Mouse (Mus musculus) kidney, postnatal 10 days (tissue): ENCODE data around the gene Gm42906.

Source experiments
- DNase-seq: peaks from one replicate; pipeline ENCODE4 v3.0.0; 2021; ENCODE audit warnings: mixed read lengths

Gm42906 gene

GRCm38 (mm10) chr5:151142671-151143601 lies 285.0 kb downstream of the Gm42906 start:
- no peak for DNase-seq

GRCm38 (mm10) chr5:151142241-151142640 lies 285.7 kb downstream of the Gm42906 start:
- peak; percentile 70 for DNase-seq

GRCm38 (mm10) chr5:151137901-151138300 lies 290.1 kb downstream of the Gm42906 start:
- DNase-seq: no peak

GRCm38 (mm10) chr5:151137311-151137710 lies 290.7 kb downstream of the Gm42906 start:
- DNase-seq: no peak

GRCm38 (mm10) chr5:151135965-151136364 lies 292.0 kb downstream of the Gm42906 start:
- no peak for DNase-seq

- peak; percentile 65 for DNase-seq
Measured at GRCm38 (mm10) chr5:151135078-151135826, 292.7 kb downstream of the Gm42906 start.

GRCm38 (mm10) chr5:151134202-151134601 lies 293.8 kb downstream of the Gm42906 start:
- DNase-seq: no peak

GRCm38 (mm10) chr5:151133744-151134143 lies 294.2 kb downstream of the Gm42906 start:
- DNase-seq: no peak

GRCm38 (mm10) chr5:151129762-151130161 lies 298.2 kb downstream of the Gm42906 start:
- DNase-seq: no peak

GRCm38 (mm10) chr5:151127298-151127717 lies 300.7 kb downstream of the Gm42906 start:
- DNase-seq: peak; percentile 33

- DNase-seq: no peak
Measured at GRCm38 (mm10) chr5:151126608-151127005, 301.4 kb downstream of the Gm42906 start.

GRCm38 (mm10) chr5:151125985-151126607 lies 301.9 kb downstream of the Gm42906 start:
- DNase-seq: peak; percentile 39

- no peak for DNase-seq
Measured at GRCm38 (mm10) chr5:151117846-151118245, 310.1 kb downstream of the Gm42906 start.

GRCm38 (mm10) chr5:151116192-151116887 lies 311.6 kb downstream of the Gm42906 start:
- DNase-seq: no peak

- DNase-seq: peak; percentile 42
Measured at GRCm38 (mm10) chr5:151112743-151113142, 315.2 kb downstream of the Gm42906 start.

GRCm38 (mm10) chr5:151111080-151111871 lies 316.7 kb downstream of the Gm42906 start:
- no peak for DNase-seq

GRCm38 (mm10) chr5:151110461-151110908 lies 317.5 kb downstream of the Gm42906 start:
- DNase-seq: no peak

GRCm38 (mm10) chr5:151109822-151110221 lies 318.1 kb downstream of the Gm42906 start:
- no peak for DNase-seq

- no peak for DNase-seq
Measured at GRCm38 (mm10) chr5:151108955-151109354, 319.0 kb downstream of the Gm42906 start.

GRCm38 (mm10) chr5:151108291-151108897 lies 319.6 kb downstream of the Gm42906 start:
- DNase-seq: peak; percentile 68

- DNase-seq: no peak
Measured at GRCm38 (mm10) chr5:151106841-151107240, 321.1 kb downstream of the Gm42906 start.
